Mouse (Mus musculus): Measurements from ENCODE around the gene Olfr558. TPM values are rescaled to one million over a fixed set of nuclear protein-coding genes. Genes with fewer than 3 reads are reported as not detected.

Olfr558 gene
- 1 to 10 TPM; 2.5 to 3.0 TPM for total RNA-seq (2021)

DNA sequence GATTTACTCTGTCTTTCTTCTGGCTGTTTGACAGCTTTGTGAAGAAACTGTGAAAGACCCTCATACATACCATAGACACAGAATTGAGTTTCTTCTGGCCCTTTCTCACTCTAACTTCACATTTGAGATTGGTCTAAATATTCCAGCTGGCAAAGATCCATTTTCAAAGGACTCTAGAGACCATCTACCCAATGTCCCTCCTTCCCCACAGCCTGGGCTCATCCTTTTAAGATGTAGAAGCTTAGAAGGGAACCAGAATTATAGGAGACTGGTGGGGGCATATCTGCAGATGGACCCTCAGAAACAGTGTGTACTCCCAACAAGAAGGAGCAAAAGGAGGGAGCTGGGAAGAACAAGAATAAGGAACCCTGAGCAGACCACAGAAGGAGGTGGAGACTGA, at the start of gene Olfr558:
Gene Olfr558, plus strand, starts transcription at position 301 of the 400 bp plus-strand sequence.
- DNase-seq = no peak
- intact Hi-C loops (cut with DNase I) = no loop called here

DNA sequence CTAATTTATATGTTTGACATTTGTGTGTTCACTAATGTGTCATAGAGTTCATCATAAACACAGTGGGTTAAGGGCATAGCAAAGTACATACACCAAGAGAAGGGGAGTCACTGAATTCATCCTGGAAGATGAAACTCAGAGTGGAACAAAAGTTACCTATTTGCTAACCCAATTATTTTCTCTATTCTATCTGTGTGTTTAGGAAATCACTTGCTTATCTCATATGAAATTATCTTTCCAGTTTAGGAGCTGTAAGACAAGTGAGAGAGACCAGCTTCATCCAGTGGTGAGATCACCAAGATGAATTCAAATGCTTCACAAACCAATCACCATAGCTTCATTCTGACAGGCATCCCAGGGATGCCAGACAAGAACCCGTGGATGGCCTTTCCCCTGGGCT, 43.5 kb upstream of the Olfr558 start, which contains the start of gene Olfr555:
Gene Olfr555, plus strand, starts transcription at position 301 of the 400 bp plus-strand sequence.
- no peak for DNase-seq
- intact Hi-C loops (cut with DNase I) = no loop called here

DNA sequence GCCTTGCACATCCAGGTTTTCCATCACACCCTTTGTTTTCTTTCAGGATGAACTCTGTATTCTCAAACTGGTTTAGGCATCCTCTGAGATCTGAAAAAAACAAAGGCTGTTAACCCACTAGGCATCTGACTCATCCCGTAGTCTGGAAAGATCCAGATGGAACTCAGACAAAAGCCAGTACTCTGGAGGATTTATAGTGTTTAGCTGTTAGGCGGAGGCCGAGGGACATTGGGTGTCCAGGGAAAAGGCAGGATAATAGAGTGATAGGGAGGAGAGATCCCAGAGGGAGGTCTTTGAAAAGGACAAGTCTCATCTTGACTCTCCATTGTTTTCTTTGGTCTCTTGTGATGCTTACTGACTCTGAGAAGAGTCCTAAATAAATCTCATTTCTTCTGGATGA, 37.4 kb upstream of the Olfr558 start, which contains the start of gene Olfr556:
Gene Olfr556, plus strand, starts transcription at position 301 of the 400 bp plus-strand sequence.
- no peak for DNase-seq
- intact Hi-C loops (cut with DNase I) = loop anchor here (2.0 kb wide), 2 partner anchors 88 to 254 kb away; no protein-coding TSS in a partner anchor

DNA sequence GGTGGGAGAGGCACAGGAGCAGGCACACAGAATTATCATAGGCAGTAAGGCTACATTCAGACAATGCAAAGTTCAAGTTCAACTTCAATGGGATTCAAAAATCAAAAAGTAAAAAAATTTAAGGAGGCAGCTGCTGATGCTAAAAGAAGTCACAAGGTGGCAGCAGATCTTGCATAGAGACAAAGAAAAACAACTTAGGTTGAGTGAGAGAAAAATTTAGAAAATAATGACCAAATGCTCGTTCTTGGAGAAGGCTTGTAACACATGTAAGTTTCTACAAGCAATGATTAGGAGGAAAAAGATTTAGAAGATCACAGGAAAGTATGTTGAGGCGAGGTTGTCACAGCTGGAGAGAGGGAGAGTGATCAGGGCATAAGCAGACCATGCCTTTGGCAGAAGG, 36.6 kb upstream of the Olfr558 start:
- intact Hi-C loops (cut with DNase I) = loop anchor here (2.0 kb wide), 2 partner anchors 87 to 253 kb away; no protein-coding TSS in a partner anchor
- DNase-seq = no peak

DNA sequence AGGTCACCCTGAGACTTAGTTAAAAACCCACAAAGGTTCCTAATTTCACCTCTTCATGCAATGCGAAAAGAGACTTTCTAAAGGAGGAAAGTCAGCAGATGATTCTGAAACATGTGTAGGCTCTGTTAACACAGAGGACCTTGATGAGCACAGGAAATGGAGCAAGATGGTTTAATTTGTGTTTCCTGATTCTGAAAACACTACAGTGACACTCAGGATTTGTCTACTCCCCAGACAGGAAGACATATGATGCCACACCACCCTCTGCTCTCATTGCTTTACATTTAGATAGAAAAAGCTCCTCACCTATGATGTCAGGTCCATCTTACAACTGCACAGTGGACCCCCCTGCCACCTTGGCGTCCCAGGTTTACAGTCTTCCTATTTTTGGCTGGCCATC, 25.8 kb upstream of the Olfr558 start:
- intact Hi-C loops (cut with DNase I) = no loop called here
- DNase-seq = no peak

DNA sequence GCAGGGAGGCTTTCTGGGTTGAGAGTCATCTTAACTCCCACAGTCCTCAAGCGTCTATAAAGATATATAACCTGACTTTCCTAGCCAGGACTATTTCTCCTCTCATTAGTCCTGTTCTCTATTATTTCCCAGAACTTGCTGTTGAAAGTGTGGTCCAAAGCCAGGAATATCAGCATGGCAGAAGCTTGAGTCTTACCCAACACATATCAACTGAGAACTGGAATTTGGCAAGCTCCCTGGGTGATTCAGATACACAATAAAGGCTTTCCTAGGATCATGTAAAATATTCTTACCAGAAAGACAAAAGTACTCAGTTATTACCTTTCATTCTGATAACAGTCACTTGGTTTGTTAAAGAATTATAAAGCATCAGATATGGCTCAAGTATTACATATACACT, 20.1 kb upstream of the Olfr558 start:
- intact Hi-C loops (cut with DNase I) = loop anchor here (5.0 kb wide), 1 partner anchor 115 kb away; the partner anchor contains the start of gene Trim21
- no peak for DNase-seq

DNA sequence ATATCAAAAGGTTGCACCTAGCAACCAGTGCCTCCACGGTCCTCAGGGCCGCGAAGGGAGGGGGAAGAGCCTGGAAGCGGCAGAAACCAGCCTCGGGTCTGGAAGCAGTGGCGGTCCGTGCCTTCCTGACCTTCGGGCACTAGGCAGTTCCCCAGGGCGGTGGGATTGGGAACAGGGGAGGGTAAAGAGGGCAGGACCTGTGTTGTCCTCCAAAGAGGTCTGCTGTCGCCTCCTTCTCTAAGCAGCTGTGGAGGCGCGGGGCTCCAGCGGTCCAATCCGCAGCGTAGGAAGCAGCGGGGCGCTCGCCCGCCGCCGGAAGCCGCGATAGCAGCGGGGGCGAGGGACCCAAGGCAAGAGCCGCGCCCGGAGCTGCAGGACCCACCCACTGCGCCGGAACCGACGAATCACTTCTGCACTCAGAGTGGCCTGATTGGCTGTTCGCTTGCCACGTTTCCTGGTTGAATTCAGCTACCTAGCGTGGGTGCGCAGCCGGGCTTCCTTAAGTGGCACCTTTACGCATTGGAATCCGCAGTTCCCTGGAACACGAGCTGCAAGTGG, 15.0 kb upstream of the Olfr558 start, which contains the start of gene Trim68:
Gene Trim68, minus strand, starts transcription at position 384 of the 558 bp plus-strand sequence.
- intact Hi-C loops (cut with DNase I) = no loop called here
- peak; percentile 85 to 88 for DNase-seq

DNA sequence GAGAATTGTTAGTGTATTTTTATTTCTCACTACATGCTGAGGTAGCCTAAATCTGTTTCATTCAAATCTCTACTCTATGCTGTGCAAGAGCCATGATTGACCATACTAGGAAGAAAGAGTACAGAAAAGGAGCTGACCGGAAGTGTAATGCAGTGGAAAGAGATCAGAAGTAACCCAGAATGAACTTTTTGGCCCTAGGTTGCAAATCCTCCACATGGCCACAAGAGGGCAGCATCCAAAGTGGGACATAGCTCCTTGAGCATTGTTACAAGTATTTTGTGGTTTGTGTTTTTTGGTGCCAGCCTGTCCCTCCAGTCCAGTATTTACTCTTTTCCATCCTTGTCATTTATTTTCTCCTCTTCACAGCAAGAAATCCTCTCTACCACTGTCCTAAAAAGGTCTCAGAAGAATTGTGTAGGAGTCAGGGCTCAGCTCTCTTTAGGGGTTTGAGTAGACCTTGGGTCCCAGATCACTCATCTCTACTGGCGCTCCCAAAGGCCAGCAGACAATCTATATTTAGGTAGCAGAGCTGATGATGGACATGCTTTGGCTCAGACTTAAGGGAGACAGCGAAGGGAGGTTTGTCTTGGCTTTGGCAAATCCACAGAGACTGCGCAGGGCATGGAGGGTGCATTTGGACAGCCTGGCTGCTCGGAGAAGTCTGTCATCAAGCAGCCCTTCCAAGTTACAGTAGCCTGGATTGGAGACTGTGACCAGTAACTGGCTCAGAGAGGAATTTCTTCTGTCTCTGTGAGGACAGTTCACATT, 6.5 kb upstream of the Olfr558 start, which contains the start of gene Olfr557:
Gene Olfr557, plus strand, starts transcription at position 553 of the 768 bp plus-strand sequence.
- intact Hi-C loops (cut with DNase I) = loop anchor here (10.0 kb wide), 1 partner anchor 219 kb away; the partner anchor contains the start of gene Olfr571
- peak; percentile 12 to 23 for DNase-seq

DNA sequence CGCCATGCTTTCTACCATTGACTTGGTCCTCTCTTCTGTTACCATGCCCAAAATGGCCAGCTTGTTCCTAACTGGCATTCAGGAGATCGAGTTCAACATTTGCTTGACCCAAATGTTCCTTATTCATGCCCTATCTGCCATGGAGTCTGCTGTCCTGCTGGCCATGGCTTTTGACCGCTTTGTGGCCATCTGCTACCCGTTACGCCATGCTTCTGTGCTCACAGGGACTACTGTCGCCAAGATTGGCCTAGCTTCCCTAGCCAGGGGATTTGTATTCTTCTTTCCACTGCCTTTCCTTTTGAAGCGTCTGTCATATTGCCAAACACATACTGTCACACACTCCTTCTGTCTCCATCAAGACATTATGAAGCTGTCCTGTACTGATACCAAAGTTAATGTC, 3.6 kb upstream of the Olfr558 start:
- no peak for DNase-seq
- intact Hi-C loops (cut with DNase I) = loop anchor here (10.0 kb wide), 1 partner anchor 216 kb away; the partner anchor contains the start of gene Olfr571

DNA sequence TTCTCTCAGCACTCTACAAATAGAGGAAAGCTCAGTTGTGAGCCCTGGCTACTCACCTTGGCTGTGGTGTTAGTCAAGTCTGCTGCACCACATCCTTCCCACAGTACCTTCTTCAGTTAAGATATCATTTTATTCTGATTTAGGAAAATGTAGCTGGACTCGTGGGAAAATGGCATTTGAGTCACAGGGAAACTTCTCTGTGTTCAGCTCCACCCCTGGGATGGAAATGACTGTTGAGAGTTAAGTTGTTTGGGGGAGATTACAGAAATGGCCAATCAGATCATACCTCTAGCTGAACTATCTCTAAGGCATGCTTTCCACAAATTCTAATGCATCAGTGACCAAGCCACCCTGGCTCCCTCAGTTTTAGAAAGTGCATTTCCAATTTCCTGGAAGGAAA, 17.0 kb downstream of the Olfr558 start, which contains the start of gene Olfr33:
Gene Olfr33, minus strand, starts transcription at position 101 of the 400 bp plus-strand sequence.
- intact Hi-C loops (cut with DNase I) = no loop called here
- no peak for DNase-seq

DNA sequence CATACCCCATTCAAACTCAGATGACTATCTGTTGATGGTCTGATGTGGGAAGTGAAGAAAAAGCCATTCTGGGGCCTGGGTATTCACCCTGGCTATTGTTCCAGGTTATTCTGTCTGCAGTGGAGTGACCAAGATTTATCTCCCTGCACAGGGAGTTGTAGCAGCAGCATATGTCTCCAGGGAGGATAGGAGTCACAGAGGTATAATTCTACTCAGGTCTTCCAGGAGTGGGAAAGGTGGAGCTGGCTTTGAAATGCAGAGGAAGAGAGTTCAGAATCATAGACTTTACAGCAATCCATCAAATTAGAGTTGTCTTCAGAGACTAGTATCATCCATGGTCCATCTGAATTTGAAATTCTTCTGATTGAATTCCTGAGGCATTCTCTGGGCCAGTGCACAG, 25.4 kb downstream of the Olfr558 start, which contains the start of gene Olfr559:
Gene Olfr559, minus strand, starts transcription at position 101 of the 400 bp plus-strand sequence.
- intact Hi-C loops (cut with DNase I) = no loop called here

DNA sequence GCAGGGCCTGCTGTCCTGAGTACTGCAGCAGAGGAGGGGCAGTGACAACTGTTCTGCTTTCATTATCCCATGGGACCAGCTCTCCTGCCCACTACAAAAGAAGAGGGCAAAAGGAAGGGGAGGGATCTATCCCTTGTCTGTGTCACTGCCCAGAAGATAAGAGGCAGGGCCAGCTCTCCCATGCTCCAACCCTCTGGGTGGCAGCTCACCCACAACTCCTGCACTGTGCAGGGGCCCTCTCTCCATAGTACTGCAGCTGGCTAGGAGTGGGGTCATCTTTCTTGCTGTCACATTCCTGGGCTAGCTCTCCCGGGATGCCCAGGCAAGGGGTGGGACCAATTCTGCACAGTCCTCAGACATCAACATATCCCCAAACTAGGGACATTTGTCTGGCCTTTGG, 31.8 kb downstream of the Olfr558 start:
- no peak for DNase-seq
- intact Hi-C loops (cut with DNase I) = no loop called here

More for the DNA sequence above, 25.4 kb downstream of the Olfr558 start, which contains the start of gene Olfr559:
- no peak for DNase-seq

DNA sequence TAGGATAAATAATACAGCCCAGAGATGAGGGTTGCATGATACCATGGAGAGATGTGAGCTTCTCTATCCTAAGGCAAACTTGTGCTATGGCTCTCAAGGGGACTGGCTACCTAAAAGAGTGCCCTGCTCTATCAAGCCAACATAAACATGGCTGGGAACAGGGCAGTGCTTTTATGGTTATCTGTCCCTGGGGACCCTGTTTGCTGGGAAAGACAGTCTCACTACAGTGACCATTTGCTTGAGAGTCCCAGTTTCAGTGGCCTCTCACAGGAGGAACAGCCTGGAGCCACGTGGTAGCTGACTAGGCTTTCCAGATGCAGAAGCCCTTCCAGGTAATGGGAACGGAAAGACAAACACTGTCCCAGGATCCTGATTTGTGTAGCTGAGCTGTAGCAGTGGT, 35.7 kb downstream of the Olfr558 start:
- no peak for DNase-seq

DNA sequence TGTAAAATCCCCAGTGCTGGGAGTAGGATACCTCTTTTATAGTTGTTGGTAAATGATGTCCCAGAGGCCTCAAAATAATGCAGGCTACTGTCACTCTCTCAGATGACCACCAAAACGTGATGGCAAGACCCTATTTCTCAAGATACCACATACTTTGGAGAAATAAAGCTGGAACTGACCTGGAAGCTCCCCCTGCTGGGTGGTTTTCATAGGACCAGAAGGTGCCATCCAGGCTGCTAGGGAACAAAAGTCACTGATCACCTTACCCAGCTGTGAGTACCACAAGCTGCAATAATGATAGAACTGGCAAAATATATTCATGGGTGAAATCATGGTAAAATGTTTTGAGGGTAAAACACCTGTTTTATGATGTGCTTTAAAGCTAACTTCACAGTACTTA, 50.1 kb downstream of the Olfr558 start:
- intact Hi-C loops (cut with DNase I) = loop anchor here (2.0 to 10.0 kb wide), 3 partner anchors 87 to 239 kb away; partner anchors contain the start of genes Olfr556 and Olfr571
- peak in 1 of 2 experiments; percentile 6 for DNase-seq

More for the DNA sequence above, 35.7 kb downstream of the Olfr558 start:
- intact Hi-C loops (cut with DNase I) = no loop called here

DNA sequence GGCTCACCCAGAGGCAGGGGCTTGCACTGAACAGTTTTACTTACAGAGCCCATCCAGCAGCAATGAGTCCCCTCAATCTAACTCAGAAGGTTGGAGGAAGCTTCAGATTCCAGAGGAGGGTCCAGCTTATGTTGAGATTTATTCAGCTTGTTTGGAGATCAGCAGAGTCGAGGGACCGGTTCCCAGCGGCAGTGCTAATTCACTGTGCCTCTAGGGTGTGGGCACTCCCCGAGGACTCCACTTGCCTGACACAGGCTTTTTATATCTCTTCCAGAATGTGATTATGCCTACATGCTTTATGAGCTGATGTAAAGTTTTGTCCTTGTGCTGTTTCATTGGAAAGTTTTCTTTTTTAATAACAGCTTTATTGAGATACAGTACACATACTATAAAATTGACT, 57.3 kb downstream of the Olfr558 start, which contains the start of the genes Olfr560 and Olfr78:
Gene Olfr560, minus strand, starts transcription at position 101 of the 400 bp plus-strand sequence.
Gene Olfr78, minus strand, starts transcription at position 206 of the 400 bp plus-strand sequence.
- DNase-seq = no peak
- intact Hi-C loops (cut with DNase I) = loop anchor here (10.0 kb wide), 1 partner anchor 156 kb away; the partner anchor contains the start of gene Olfr571

Other genes with a start within 250 kb of the Olfr558 start
- not detected for gene Olfr543, start 220.5 kb upstream of the Olfr558 start, total RNA-seq (2021)
- gene Olfr544, start 213.9 kb upstream of the Olfr558 start, total RNA-seq (2021) = not detected
- gene Olfr545, start 202.6 kb upstream of the Olfr558 start, total RNA-seq (2021) = not detected
- not detected for gene Olfr547, start 167.5 kb upstream of the Olfr558 start, total RNA-seq (2021)
- gene Olfr548-ps1, start 161.3 kb upstream of the Olfr558 start, total RNA-seq (2021) = not detected
- gene Olfr549, start 152.3 kb upstream of the Olfr558 start, total RNA-seq (2021) = not detected
- 1 to 10 TPM; 5.2 to 7.0 TPM for gene Trim21, start 136.7 kb upstream of the Olfr558 start, total RNA-seq (2021)
- gene Olfr550, start 130.8 kb upstream of the Olfr558 start, total RNA-seq (2021) = under 1 TPM in 1 of 2 experiments, not detected in 1; 0.08 TPM
- not detected for gene Olfr551, start 110.3 kb upstream of the Olfr558 start, total RNA-seq (2021)
- gene Olfr552, start 104.4 kb upstream of the Olfr558 start, total RNA-seq (2021) = under 1 TPM; 0.14 TPM
- not detected for gene Olfr553, start 84.0 kb upstream of the Olfr558 start, total RNA-seq (2021)
- not detected for gene Olfr554, start 63.8 kb upstream of the Olfr558 start, total RNA-seq (2021)
- not detected for gene Olfr555, start 43.4 kb upstream of the Olfr558 start, total RNA-seq (2021)
- not detected for gene Olfr556, start 37.3 kb upstream of the Olfr558 start, total RNA-seq (2021)
- 1 to 10 TPM; 7.7 to 8.4 TPM for gene Trim68, start 14.9 kb upstream of the Olfr558 start, total RNA-seq (2021)
- gene Olfr557, start 6.3 kb upstream of the Olfr558 start, total RNA-seq (2021) = not detected
- not detected for gene Olfr33, start 16.9 kb downstream of the Olfr558 start, total RNA-seq (2021)
- not detected for gene Olfr559, start 25.3 kb downstream of the Olfr558 start, total RNA-seq (2021)
- gene Olfr560, start 57.2 kb downstream of the Olfr558 start, total RNA-seq (2021) = not detected
- gene Olfr78, start 57.3 kb downstream of the Olfr558 start, total RNA-seq (2021) = under 1 TPM; 0.28 to 0.68 TPM
- gene Olfr561, start 69.0 kb downstream of the Olfr558 start, total RNA-seq (2021) = not detected
- not detected for gene Olfr564, start 101.3 kb downstream of the Olfr558 start, total RNA-seq (2021)
- gene Olfr566, start 156.6 kb downstream of the Olfr558 start, total RNA-seq (2021) = not detected
- gene Olfr568, start 174.9 kb downstream of the Olfr558 start, total RNA-seq (2021) = not detected
- gene Olfr569, start 188.7 kb downstream of the Olfr558 start, total RNA-seq (2021) = not detected
- not detected for gene Olfr570, start 192.4 kb downstream of the Olfr558 start, total RNA-seq (2021)
- gene Olfr571, start 215.3 kb downstream of the Olfr558 start, total RNA-seq (2021) = not detected
- gene Olfr572, start 222.2 kb downstream of the Olfr558 start, total RNA-seq (2021) = not detected
- not detected for gene Olfr573-ps1, start 240.4 kb downstream of the Olfr558 start, total RNA-seq (2021)
- gene Olfr574, start 246.3 kb downstream of the Olfr558 start, total RNA-seq (2021) = not detected

Measured in heart, postnatal 36 days (tissue).